Mouse (Mus musculus): ENCODE measurements at regions not wholly inside any gene's neighbourhood (a gene's known extent, or its start where the extent isn't known, plus 50 kb on each side); places are given as distances from the start of the nearest gene placed in this dataset.
A peak's percentile ranks its signal among the peaks of the same experiment; 100 is the strongest.

- 58% methylated on average over 3 of the region's 3 CpGs for WGBS
- TF ChIP-seq CTCF (IDR thresholded peaks at IDR 0.05) = no peak
- TF ChIP-seq EP300 (IDR thresholded peaks at IDR 0.05; ENCODE audit: insufficient read depth, low read depth, low read length) = no peak
- no peak for TF ChIP-seq POLR2A (IDR thresholded peaks at IDR 0.05; ENCODE audit: insufficient read depth, low read depth, low read length)
These were observed 100.5 kb upstream of the Zfp770 start for GRCm38 (mm10) chr2:114301746-114302145.

GRCm38 (mm10) chr2:114295110-114295509, 93.8 kb upstream of the Zfp770 start:
- H3K27ac ChIP-seq = no peak overlapping the region
- intact Hi-C loops (cut with DNase I) = no loop called here
- no peaks in the 10 kb centered on the region for H3K4me1 ChIP-seq (ENCODE audit: control insufficient read depth, insufficient read depth, low read length)
- H3K27me3 ChIP-seq (ENCODE audit: control insufficient read depth, insufficient read depth, low read length) = no peaks in the 10 kb centered on the region
- WGBS = 29% methylated on average over 1 of the region's 1 CpGs
- H3K4me3 ChIP-seq = no peak overlapping the region
- H3K9ac ChIP-seq (ENCODE audit: low read depth, low read length) = no peak overlapping the region
- H3K79me2 ChIP-seq (replicated peaks; ENCODE audit: control insufficient read depth, insufficient read depth, low read length) = no peaks in the 10 kb centered on the region
- TF ChIP-seq POLR2A (IDR thresholded peaks at IDR 0.05; ENCODE audit: insufficient read depth, low read depth, low read length) = no peak
- TF ChIP-seq EP300 (IDR thresholded peaks at IDR 0.05; ENCODE audit: insufficient read depth, low read depth, low read length) = no peak
- no peak for TF ChIP-seq CTCF (IDR thresholded peaks at IDR 0.05)
- no peaks in the 10 kb centered on the region for H3K36me3 ChIP-seq (ENCODE audit: control insufficient read depth, insufficient read depth, low read length)
- DNase-seq = no peak

More at GRCm38 (mm10) chr2:114301746-114302145, 100.5 kb upstream of the Zfp770 start:
- Histone ChIP-seq H3K36me3 (ENCODE audit: control insufficient read depth, insufficient read depth, low read length) (no peaks in the 10 kb centered on the region), H3K79me2 (replicated peaks; ENCODE audit: control insufficient read depth, insufficient read depth, low read length) (no peaks in the 10 kb centered on the region), H3K9ac (ENCODE audit: low read depth, low read length) (no peak overlapping the region), H3K4me3 (no peak overlapping the region), H3K4me1 (ENCODE audit: control insufficient read depth, insufficient read depth, low read length) (no peaks in the 10 kb centered on the region), H3K27ac (no peak overlapping the region), H3K27me3 (ENCODE audit: control insufficient read depth, insufficient read depth, low read length) (no peaks in the 10 kb centered on the region)
- intact Hi-C loops (cut with DNase I) = no loop called here
- DNase-seq = no peak

- Histone ChIP-seq H3K27me3 (ENCODE audit: control insufficient read depth, insufficient read depth, low read length) (no peaks in the 10 kb centered on the region), H3K9ac (ENCODE audit: low read depth, low read length) (no peak overlapping the region), H3K4me3 (no peak overlapping the region), H3K27ac (no peak overlapping the region), H3K4me1 (ENCODE audit: control insufficient read depth, insufficient read depth, low read length) (no peaks in the 10 kb centered on the region), H3K79me2 (replicated peaks; ENCODE audit: control insufficient read depth, insufficient read depth, low read length) (no peaks in the 10 kb centered on the region), H3K36me3 (ENCODE audit: control insufficient read depth, insufficient read depth, low read length) (no peaks in the 10 kb centered on the region)
- no peak for TF ChIP-seq CTCF (IDR thresholded peaks at IDR 0.05)
- no peak for TF ChIP-seq POLR2A (IDR thresholded peaks at IDR 0.05; ENCODE audit: insufficient read depth, low read depth, low read length)
- no peak for TF ChIP-seq EP300 (IDR thresholded peaks at IDR 0.05; ENCODE audit: insufficient read depth, low read depth, low read length)
- intact Hi-C loops (cut with DNase I) = no loop called here
- no peak for DNase-seq
- WGBS = 73% methylated on average over 5 of the region's 5 CpGs
These were observed 90.1 kb upstream of the Zfp770 start for GRCm38 (mm10) chr2:114291387-114291786.

- no peak for DNase-seq
- no peaks in the 10 kb centered on the region for H3K36me3 ChIP-seq (ENCODE audit: control insufficient read depth, insufficient read depth, low read length)
- no peak overlapping the region for H3K4me3 ChIP-seq
- H3K4me1 ChIP-seq (ENCODE audit: control insufficient read depth, insufficient read depth, low read length) = no peaks in the 10 kb centered on the region
- H3K27ac ChIP-seq = no peak overlapping the region
- TF ChIP-seq POLR2A (IDR thresholded peaks at IDR 0.05; ENCODE audit: insufficient read depth, low read depth, low read length) (no peak), EP300 (IDR thresholded peaks at IDR 0.05; ENCODE audit: insufficient read depth, low read depth, low read length) (no peak), CTCF (IDR thresholded peaks at IDR 0.05) (no peak)
- H3K79me2 ChIP-seq (replicated peaks; ENCODE audit: control insufficient read depth, insufficient read depth, low read length) = no peaks in the 10 kb centered on the region
- no peak overlapping the region for H3K9ac ChIP-seq (ENCODE audit: low read depth, low read length)
- no peaks in the 10 kb centered on the region for H3K27me3 ChIP-seq (ENCODE audit: control insufficient read depth, insufficient read depth, low read length)
- intact Hi-C loops (cut with DNase I) = no loop called here
These were observed 74.3 kb upstream of the Zfp770 start for GRCm38 (mm10) chr2:114275536-114275935.

- H3K27me3 ChIP-seq (ENCODE audit: control insufficient read depth, insufficient read depth, low read length) = no peaks in the 10 kb centered on the region
- 0 out of 2 replicates have a peak, but pooled peaks have one; percentile 61 for TF ChIP-seq EP300 (IDR thresholded peaks at IDR 0.05; ENCODE audit: insufficient read depth, low read depth, low read length)
- TF ChIP-seq CTCF (IDR thresholded peaks at IDR 0.05) = peak; percentile 84
- TF ChIP-seq POLR2A (IDR thresholded peaks at IDR 0.05; ENCODE audit: insufficient read depth, low read depth, low read length) = no peak
- no peak overlapping the region for H3K9ac ChIP-seq (ENCODE audit: low read depth, low read length)
- intact Hi-C loops (cut with DNase I) = loop anchor here (5.0 to 10.0 kb wide), 3 partner anchors 177 to 1844 kb away; no protein-coding TSS in a partner anchor
- no peaks in the 10 kb centered on the region for H3K79me2 ChIP-seq (replicated peaks; ENCODE audit: control insufficient read depth, insufficient read depth, low read length)
- H3K4me3 ChIP-seq = no peak overlapping the region
- no peaks in the 10 kb centered on the region for H3K36me3 ChIP-seq (ENCODE audit: control insufficient read depth, insufficient read depth, low read length)
- H3K27ac ChIP-seq = no peak overlapping the region
- no peaks in the 10 kb centered on the region for H3K4me1 ChIP-seq (ENCODE audit: control insufficient read depth, insufficient read depth, low read length)
- WGBS = 25% methylated on average over 8 of the region's 8 CpGs
- DNase-seq = no peak
These were observed 59.3 kb upstream of the Zfp770 start for GRCm38 (mm10) chr2:114260397-114261071.

GRCm38 (mm10) chr2:114259539-114259938, 58.3 kb upstream of the Zfp770 start:
- no peak overlapping the region for H3K4me3 ChIP-seq
- intact Hi-C loops (cut with DNase I) = loop anchor here (5.0 kb wide), 1 partner anchor 188 kb away; no protein-coding TSS in a partner anchor
- no peaks in the 10 kb centered on the region for H3K36me3 ChIP-seq (ENCODE audit: control insufficient read depth, insufficient read depth, low read length)
- H3K79me2 ChIP-seq (replicated peaks; ENCODE audit: control insufficient read depth, insufficient read depth, low read length) = no peaks in the 10 kb centered on the region
- no peak overlapping the region for H3K27ac ChIP-seq
- WGBS = 66% methylated on average over 4 of the region's 4 CpGs
- no peaks in the 10 kb centered on the region for H3K4me1 ChIP-seq (ENCODE audit: control insufficient read depth, insufficient read depth, low read length)
- TF ChIP-seq EP300 (IDR thresholded peaks at IDR 0.05; ENCODE audit: insufficient read depth, low read depth, low read length) (no peak), CTCF (IDR thresholded peaks at IDR 0.05) (no peak), POLR2A (IDR thresholded peaks at IDR 0.05; ENCODE audit: insufficient read depth, low read depth, low read length) (no peak)
- H3K9ac ChIP-seq (ENCODE audit: low read depth, low read length) = no peak overlapping the region
- no peaks in the 10 kb centered on the region for H3K27me3 ChIP-seq (ENCODE audit: control insufficient read depth, insufficient read depth, low read length)
- no peak for DNase-seq

Measured in heart, adult 2 months (tissue).